Mouse (Mus musculus) cortical plate, adult 2 months (tissue): ENCODE results near the gene Arsa.

Experiments
- CTCF ChIP-seq: fragments of 200-500 bp; IDR thresholded peaks from 2 replicates; pipeline ENCODE4 v1.5.1; 2011; ENCODE audit warnings: mild to moderate bottlenecking, control low read depth, low read length; ENCODE audit not compliant: insufficient read depth; ENCODE audit errors: extremely low read depth
- POLR2A ChIP-seq: fragments of 200-500 bp; IDR thresholded peaks from 2 replicates; pipeline ENCODE4 v1.6.1; 2011; ENCODE audit warnings: mild to moderate bottlenecking, low read length, control low read depth; ENCODE audit not compliant: insufficient read depth; ENCODE audit errors: extremely low read depth

- TF ChIP-seq CTCF, result no peak
- no peak for TF ChIP-seq POLR2A
These were observed 46.9 kb downstream of the Arsa start for GRCm38 (mm10) chr15:89430341-89430740.
